Mouse (Mus musculus) v-Abl transformed pro-B cells (cell line): Measurements from ENCODE around the gene Sfxn3.

ENCODE experiments used
- in situ Hi-C, 2 experiments: fragments of 400-800 bp; cut with MboI; formaldehyde crosslinking; loops; one replicate each; pipeline ENCODE4 v1.15.1; 2025; ENCODE audit not compliant: unreplicated experiment in 2 of 2

Sfxn3 gene

GRCm38 (mm10) chr19:45047417-45047934 lies at the start of gene Sfxn3:
Sfxn3 (plus strand) TSS chr19:45047503.
- in situ Hi-C loops, result loop anchor here in 1 of 2 experiments (25.0 kb wide), 1 partner anchor 460 kb away; no protein-coding TSS in a partner anchor

DNA sequence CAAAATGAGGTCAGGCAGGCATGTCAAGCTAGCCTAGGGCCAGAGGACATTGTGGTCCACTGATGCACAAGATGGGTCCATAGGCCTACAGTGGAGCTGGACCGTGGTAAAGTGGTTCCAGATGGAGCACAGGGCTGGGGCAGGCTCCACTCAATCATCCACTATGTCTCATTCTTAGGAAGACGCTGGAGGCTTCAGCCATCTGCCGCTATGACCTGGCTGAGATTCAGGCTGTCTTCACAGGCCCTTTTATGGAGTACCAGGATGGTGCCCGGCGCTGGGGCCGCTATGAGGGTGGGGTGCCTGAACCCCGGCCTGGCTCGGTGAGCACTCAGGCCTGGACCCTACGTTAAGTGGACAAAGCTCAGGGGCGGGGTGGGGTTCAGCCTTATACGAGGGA lies 49.5 kb upstream of the Sfxn3 start:
- in situ Hi-C loops, result no loop called here

GRCm38 (mm10) chr19:44999647-45000046 lies 47.7 kb upstream of the Sfxn3 start:
- in situ Hi-C loops, result loop anchor here in 1 of 2 experiments (25.0 kb wide), 1 partner anchor 1312 kb away; the partner anchor contains the start of gene Entpd7

DNA sequence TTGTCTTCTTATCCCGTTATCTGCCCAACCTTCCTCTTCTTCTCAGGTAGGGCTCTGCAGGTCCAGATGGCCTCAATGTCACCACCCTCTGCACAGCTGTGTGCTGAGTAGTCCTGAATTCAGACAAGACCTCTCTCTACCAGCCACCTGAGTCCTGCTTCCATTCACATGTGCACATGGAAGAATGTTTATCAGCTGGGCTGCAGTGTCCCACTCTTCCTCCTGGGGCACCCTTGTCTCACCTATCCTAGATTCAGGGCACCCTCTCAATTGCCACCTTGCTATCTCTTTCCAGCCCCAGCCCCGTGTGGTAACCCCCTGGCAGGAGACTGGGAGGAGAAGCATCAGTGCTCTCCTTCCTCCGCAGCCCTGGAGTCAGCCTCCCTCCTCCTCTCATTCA lies 45.0 kb upstream of the Sfxn3 start:
- in situ Hi-C loops, result loop anchor here in 1 of 2 experiments (25.0 kb wide), 1 partner anchor 1315 kb away; the partner anchor contains the start of gene Entpd7

- in situ Hi-C loops, result loop anchor here in 1 of 2 experiments (25.0 kb wide), 1 partner anchor 1317 kb away; the partner anchor contains the start of gene Entpd7
These were observed 43.4 kb upstream of the Sfxn3 start for GRCm38 (mm10) chr19:45003740-45004516.

DNA sequence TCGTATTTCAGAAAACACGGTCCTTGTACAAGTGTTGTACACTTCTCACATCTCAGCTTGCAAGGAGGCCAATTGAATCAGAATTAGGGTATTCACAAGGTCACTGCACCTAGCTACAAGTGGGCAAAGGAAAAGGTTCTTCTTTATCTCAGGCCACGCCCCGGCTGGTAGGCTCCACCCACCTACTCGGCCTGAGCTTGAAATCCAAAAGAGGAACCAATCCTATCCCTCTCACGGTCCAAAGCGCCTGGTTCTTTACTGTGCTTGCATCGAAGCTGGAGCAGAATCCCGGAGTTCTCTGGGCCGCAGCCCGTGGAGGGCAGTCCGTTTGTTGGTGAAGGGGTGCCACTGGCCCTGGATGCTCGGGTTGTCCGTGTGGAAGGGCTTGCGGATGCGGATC lies 41.9 kb upstream of the Sfxn3 start, which contains the start of gene Twnk:
Gene Twnk, plus strand, starts transcription at position 220 of the 400 bp plus-strand sequence.
- in situ Hi-C loops, result loop anchor here in 1 of 2 experiments (25.0 kb wide), 1 partner anchor 1318 kb away; the partner anchor contains the start of gene Entpd7

DNA sequence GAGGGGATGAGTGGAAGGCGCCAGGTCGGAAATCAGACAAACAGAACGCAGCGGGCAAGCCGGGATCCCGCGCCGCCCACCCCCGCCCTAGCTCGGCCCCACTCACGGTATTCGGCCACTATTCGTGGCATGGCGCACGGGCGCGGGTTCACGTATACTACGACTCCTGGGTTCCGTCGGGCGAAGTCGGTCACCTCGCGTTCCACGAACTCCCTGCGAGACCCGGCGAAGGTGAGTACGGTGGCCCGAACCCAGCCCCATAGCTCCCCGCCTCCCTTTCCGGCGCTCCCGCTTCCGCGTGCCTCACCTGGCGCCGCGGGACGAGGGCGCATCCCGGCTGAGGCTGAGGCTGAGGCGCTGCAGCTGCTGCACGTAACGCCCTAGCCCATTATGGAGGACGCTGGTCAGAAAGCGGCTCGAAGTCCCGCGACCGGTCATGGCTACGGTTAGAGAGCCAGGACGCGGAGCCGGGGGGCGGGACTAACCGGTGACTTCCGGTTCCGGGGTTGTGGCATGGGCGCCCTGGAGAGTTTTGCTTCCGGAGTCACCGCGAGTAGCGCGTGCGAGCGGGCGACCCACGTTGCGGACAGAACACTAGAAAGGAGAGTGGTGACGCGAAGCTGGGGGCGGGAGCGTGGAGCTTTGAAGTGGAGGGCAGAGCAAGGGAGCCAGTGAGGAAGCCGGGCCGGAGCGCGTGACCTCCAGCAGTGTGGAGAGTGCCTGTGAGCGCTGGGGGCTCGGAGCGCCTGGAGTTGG lies 41.2 kb upstream of the Sfxn3 start, which contains the start of gene Mrpl43:
Gene Mrpl43, minus strand, starts transcription at position 486 of the 756 bp plus-strand sequence.
- in situ Hi-C loops, result loop anchor here in 1 of 2 experiments (25.0 kb wide), 1 partner anchor 1319 kb away; the partner anchor contains the start of gene Entpd7

DNA sequence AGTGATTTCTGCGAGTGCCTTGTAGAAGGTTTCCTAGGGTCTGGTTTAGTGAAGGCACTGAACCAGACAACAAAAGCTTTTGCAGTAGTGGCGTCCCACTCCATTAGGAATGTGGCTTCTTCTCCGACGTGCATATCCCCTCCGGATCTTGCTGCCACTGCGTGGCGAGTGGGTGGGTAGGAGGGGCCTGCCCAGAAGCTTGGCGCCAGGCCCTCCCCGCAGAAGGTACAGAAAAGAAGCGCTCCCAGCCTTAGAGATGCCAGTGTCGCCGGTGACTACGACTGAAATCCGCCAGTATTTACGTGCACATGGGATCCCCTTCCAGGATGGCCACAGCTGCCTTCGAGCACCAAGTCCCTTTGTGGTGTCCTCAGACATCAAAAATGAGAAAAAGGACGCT lies 40.3 kb upstream of the Sfxn3 start:
- in situ Hi-C loops, result loop anchor here in 1 of 2 experiments (25.0 kb wide), 1 partner anchor 1320 kb away; the partner anchor contains the start of gene Entpd7

DNA sequence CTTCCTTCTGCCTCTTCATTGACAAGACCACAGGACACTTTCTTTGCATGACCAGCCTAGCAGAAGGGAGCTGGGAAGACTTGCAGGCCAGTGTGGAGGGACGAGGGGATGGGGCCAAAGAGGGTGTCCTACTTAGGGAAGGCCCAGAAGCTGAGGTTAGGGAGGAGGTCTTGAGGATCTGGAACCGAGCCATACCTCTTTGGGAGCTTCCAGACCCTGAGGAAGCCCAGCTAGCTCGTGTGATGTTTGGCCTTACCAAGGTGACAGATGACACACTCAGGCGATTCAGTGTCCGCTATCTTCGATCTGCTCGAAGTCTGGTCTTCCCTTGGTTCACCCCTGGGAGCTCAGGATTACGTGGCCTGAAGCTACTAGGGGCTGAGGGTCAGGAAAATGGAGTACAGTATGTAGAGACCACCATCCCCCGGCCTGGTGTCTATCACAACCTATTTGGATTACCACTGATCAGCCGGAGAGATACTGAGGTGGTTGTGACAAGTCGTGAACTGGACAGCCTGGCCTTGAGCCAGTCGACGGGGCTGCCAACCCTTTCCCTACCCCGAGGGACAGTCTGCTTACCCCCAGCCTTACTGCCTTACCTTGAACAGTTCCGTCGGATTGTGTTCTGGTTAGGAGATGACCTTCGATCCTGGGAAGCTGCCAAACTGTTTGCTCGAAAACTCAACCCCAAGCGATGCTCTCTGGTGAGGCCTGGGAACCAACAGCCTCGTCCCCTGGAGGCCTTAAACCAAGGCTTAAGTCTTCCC lies 39.7 kb upstream of the Sfxn3 start:
- in situ Hi-C loops, result loop anchor here in 1 of 2 experiments (25.0 kb wide), 1 partner anchor 1320 kb away; the partner anchor contains the start of gene Entpd7

- in situ Hi-C loops, result loop anchor here in 1 of 2 experiments (25.0 kb wide), 1 partner anchor 1323 kb away; the partner anchor contains the start of gene Entpd7
These were observed 36.7 kb upstream of the Sfxn3 start for GRCm38 (mm10) chr19:45010646-45011045.

DNA sequence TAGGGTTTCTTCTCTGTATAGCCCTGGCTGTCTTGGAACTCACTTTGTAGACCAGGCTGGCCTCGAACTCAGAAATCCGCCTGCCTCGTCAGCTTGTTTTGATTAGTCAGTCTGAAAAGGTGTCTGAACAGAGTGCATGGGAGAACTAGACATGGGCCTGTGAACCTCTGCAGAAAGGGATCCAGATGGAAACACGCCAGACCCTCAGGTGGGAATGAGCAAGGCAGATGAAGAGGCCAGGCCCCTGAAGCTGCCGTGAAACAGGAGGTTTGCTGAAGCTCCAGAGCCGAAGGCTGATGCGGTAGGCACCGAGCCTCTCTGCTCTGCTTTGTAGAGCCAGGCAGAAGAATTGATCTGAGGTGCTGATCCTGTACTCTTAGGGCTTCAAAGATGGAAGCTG lies 35.1 kb upstream of the Sfxn3 start:
- in situ Hi-C loops, result loop anchor here in 1 of 2 experiments (25.0 kb wide), 1 partner anchor 1325 kb away; the partner anchor contains the start of gene Entpd7

GRCm38 (mm10) chr19:45012636-45013035 lies 34.7 kb upstream of the Sfxn3 start:
- in situ Hi-C loops, result loop anchor here in 1 of 2 experiments (25.0 kb wide), 1 partner anchor 1325 kb away; the partner anchor contains the start of gene Entpd7

DNA sequence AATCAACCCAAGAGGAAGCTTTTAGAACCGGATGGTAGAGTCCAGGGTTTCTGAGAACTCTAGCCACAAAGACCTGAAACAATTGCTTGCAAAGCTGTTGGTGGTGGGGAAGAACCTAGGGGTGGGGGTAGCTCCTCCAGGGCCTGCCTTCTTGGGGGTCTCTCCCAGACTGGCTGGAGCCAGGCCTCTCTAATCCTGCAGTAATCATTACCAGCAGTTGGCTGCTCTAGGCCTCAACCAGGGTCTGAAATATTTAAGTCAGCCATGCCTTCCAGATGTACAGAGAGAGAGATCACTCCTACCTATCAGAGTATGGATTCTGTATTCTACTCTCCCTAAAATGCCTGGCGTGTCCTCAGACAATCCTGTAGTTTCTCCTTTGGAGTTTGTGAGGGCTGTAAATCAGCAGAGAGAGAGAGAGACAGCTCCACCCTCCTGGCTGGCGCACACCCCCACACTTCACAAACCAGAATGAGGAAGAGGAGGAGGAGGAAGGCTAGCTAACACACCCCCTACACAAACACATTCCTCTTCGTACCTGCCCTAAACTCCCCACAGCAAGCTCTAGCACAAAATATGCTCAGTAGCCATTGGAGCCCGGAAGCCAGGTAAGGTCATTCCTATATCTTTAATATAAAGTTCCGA lies 33.6 kb upstream of the Sfxn3 start:
- in situ Hi-C loops, result loop anchor here in 1 of 2 experiments (25.0 kb wide), 1 partner anchor 1326 kb away; the partner anchor contains the start of gene Entpd7

DNA sequence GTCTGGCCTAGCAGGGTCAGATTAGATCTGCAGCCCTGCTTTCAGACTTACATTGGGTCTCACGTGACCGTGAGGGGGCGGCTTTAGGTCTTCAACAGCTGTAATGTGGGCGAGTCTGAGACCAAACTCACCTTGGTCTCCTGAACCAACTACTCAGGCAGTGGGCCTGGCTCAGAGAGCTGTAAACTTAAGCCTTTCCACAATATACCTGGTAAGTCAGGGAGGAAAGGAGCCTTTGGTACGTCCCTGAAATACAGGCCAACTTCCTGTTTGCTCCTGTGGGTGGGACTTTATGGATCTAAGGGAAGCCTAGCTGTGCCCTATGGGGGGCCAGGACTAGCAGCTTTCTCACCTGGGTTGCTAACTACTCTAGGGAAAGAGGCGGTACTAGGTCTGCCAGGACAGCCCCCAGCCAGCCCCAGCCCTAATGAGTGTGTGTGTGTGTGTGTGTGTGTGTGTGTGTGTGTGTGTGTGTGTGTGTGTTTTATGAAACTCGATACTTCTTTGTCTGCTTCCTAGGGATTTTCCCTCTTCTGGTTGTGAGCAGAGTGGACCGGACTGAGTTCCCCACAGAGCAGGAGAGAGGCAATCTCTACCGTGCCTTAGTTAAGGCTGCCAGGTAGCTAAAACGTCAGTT lies 32.9 kb upstream of the Sfxn3 start, which contains the start of gene Lzts2:
Gene Lzts2, plus strand, starts transcription at position 80 of the 637 bp plus-strand sequence.
- in situ Hi-C loops, result loop anchor here in 1 of 2 experiments (25.0 kb wide), 1 partner anchor 1327 kb away; the partner anchor contains the start of gene Entpd7

GRCm38 (mm10) chr19:45014981-45015402 lies 32.3 kb upstream of the Sfxn3 start:
- in situ Hi-C loops, result loop anchor here in 1 of 2 experiments (25.0 kb wide), 1 partner anchor 1328 kb away; the partner anchor contains the start of gene Entpd7

GRCm38 (mm10) chr19:45015518-45016281 lies 31.6 kb upstream of the Sfxn3 start:
- in situ Hi-C loops, result loop anchor here in 1 of 2 experiments (25.0 kb wide), 1 partner anchor 1328 kb away; the partner anchor contains the start of gene Entpd7
